Mouse (Mus musculus) neural tube, embryonic 13.5 days (tissue): ENCODE results near the gene Dnajc1. TPM values are rescaled to one million over a fixed set of nuclear protein-coding genes. Genes with fewer than 3 reads are reported as not detected.

ENCODE experiments used
- ATAC-seq: fragments of 200-750 bp; cut with Nextera tagmentation; 2 replicates; pipeline ENCODE4 v1.8.0; 2017; ENCODE audit warnings: low read depth, mild to moderate bottlenecking, moderate TSS enrichment, moderate library complexity
- H3K27ac ChIP-seq: fragments of 300-500 bp; sonication (generic); replicated peaks from 2 replicates; pipeline ENCODE4 v1.5.1; 2015; ENCODE audit warnings: moderate library complexity, mild to moderate bottlenecking, inconsistent platforms
- H3K27me3 ChIP-seq: fragments of 300-500 bp; sonication (generic); 2 replicates; pipeline ENCODE4 v1.6.1; 2015; ENCODE audit warnings: mild to moderate bottlenecking, inconsistent platforms
- H3K36me3 ChIP-seq: fragments of 300-500 bp; sonication (generic); 2 replicates; pipeline ENCODE4 v1.6.1; 2015; ENCODE audit warnings: mild to moderate bottlenecking, inconsistent platforms
- H3K4me1 ChIP-seq: fragments of 300-500 bp; sonication (generic); replicated peaks from 2 replicates; pipeline ENCODE4 v1.6.1; 2015; ENCODE audit warnings: inconsistent platforms
- H3K4me2 ChIP-seq: fragments of 300-500 bp; sonication (generic); 2 replicates; pipeline ENCODE4 v1.6.1; 2015; ENCODE audit warnings: inconsistent platforms, mild to moderate bottlenecking, moderate library complexity
- H3K4me3 ChIP-seq: fragments of 300-500 bp; sonication (generic); 2 replicates; pipeline ENCODE4 v1.5.1; 2015; ENCODE audit warnings: mild to moderate bottlenecking, inconsistent platforms
- H3K9ac ChIP-seq: fragments of 300-500 bp; sonication (generic); 2 replicates; pipeline ENCODE4 v1.6.1; 2015; ENCODE audit warnings: moderate library complexity, mild to moderate bottlenecking, inconsistent platforms
- H3K9me3 ChIP-seq: fragments of 300-500 bp; sonication (generic); 2 replicates; pipeline ENCODE4 v1.6.1; 2016; ENCODE audit warnings: inconsistent platforms
- WGBS: fragments of 180-500 bp; shearing (Covaris S2); methylation state at CpG from one replicate; pipeline ENCODE4 v1.1.7; 2015; 5-methylcytosine and 5-hydroxymethylcytosine counted together
- polyA plus RNA-seq: library from polyadenylated mRNA; unstranded; fragments of >200 nt; fragmentation: Nextera tagmentation; extraction: Ambion mirVana; gene quantifications from 2 replicates; pipeline ENCODE4 v1.2.1, GENCODE M21; 2015

Dnajc1 gene
- polyA plus RNA-seq, 1 experiment from 2014 or later = 23.4 TPM

GRCm38 (mm10) chr2:18355293-18355692 is 37.3 kb downstream of the Dnajc1 start:
- Histone ChIP-seq H3K4me3 (no peak overlapping the region), H3K4me2 (no peak overlapping the region), H3K36me3 (no peaks in the 10 kb centered on the region), H3K4me1 (no peaks in the 10 kb centered on the region), H3K9ac (no peak overlapping the region), H3K27ac (no peak overlapping the region), H3K9me3 (no peaks in the 10 kb centered on the region), H3K27me3 (no peaks in the 10 kb centered on the region)
- ATAC-seq = no peak

- Histone ChIP-seq H3K27me3 (no peaks in the 10 kb centered on the region), H3K4me2 (no peak overlapping the region), H3K9ac (no peak overlapping the region), H3K27ac (no peak overlapping the region), H3K4me1 (no peaks in the 10 kb centered on the region), H3K4me3 (no peak overlapping the region), H3K9me3 (no peaks in the 10 kb centered on the region), H3K36me3 (no peaks in the 10 kb centered on the region)
- WGBS = 92% methylated on average over 2 of the region's 2 CpGs
- no peak for ATAC-seq
Observed at GRCm38 (mm10) chr2:18352620-18353019, 40.0 kb downstream of the Dnajc1 start.

DNA sequence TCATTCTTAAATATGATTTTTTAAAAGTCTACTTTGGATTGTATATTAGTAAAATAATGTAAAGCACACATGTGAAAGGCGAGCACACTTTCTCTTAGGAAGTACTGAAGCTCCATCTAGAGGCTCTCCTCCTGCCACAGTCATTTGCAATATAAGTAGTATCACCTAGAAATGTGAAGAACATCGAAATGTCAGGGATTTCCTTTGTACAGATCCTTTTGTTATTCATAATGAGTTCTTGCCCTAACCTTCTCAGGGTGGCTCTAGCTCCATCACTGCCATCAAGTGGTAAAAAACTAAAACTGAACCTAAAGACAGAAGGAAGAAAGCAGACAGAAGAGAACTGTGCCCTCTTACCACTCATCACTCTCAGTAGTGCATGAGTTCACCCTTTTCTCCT is 49.2 kb downstream of the Dnajc1 start:
- Histone ChIP-seq H3K36me3 (no peaks in the 10 kb centered on the region), H3K4me1 (no peaks in the 10 kb centered on the region), H3K9me3 (no peaks in the 10 kb centered on the region), H3K27ac (no peak overlapping the region), H3K4me3 (no peak overlapping the region), H3K27me3 (no peaks in the 10 kb centered on the region), H3K9ac (no peak overlapping the region), H3K4me2 (no peak overlapping the region)
- WGBS = 57% methylated on average over 2 of the region's 2 CpGs
- ATAC-seq = peak; percentile 23; the same call in 1 of the 2 replicates

DNA sequence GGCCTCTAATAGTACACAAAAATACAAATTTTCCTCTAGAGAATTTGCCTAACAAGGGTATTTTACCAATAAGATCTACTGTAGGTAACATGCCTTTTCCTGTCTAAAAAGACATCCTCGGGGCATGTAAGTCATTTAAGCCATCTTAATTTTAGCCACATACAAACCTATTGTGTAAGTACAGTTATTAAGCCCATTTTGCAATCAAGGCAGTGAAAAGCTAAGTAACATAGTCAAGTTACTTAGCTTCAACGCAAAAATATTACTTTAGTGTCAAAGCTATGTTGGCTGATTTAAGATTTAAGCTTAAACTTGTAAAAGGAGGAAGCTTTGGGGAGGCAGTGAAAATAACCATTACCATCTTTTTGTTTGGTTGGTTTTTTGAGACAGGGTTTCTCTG is 74.0 kb downstream of the Dnajc1 start:
- H3K27ac ChIP-seq = no peak overlapping the region
- H3K4me3 ChIP-seq = no peak overlapping the region
- H3K9ac ChIP-seq = no peak overlapping the region
- H3K9me3 ChIP-seq = peaks cover 7% of the 10 kb centered on the region; the same call in 1 of the 2 replicates
- H3K4me2 ChIP-seq = no peak overlapping the region
- ATAC-seq = no peak
- H3K4me1 ChIP-seq = no peaks in the 10 kb centered on the region
- WGBS = 87% methylated on average over 2 of the region's 2 CpGs
- H3K27me3 ChIP-seq = no peaks in the 10 kb centered on the region
- H3K36me3 ChIP-seq = no peaks in the 10 kb centered on the region

GRCm38 (mm10) chr2:18317503-18318281 is 74.9 kb downstream of the Dnajc1 start:
- H3K9me3 ChIP-seq = peaks cover 7% of the 10 kb centered on the region; the same call in 1 of the 2 replicates
- H3K4me1 ChIP-seq = no peaks in the 10 kb centered on the region
- WGBS = 73% methylated on average over 7 of the region's 7 CpGs
- H3K27ac ChIP-seq = no peak overlapping the region
- H3K4me2 ChIP-seq = no peak overlapping the region
- no peaks in the 10 kb centered on the region for H3K27me3 ChIP-seq
- no peak overlapping the region for H3K4me3 ChIP-seq
- no peak overlapping the region for H3K9ac ChIP-seq
- ATAC-seq = no peak
- H3K36me3 ChIP-seq = no peaks in the 10 kb centered on the region

- no peak overlapping the region for H3K4me2 ChIP-seq
- H3K4me3 ChIP-seq = no peak overlapping the region
- no peak overlapping the region for H3K27ac ChIP-seq
- no peak for ATAC-seq
- peaks cover 7% of the 10 kb centered on the region; the same call in 1 of the 2 replicates for H3K9me3 ChIP-seq
- no peaks in the 10 kb centered on the region for H3K4me1 ChIP-seq
- H3K36me3 ChIP-seq = no peaks in the 10 kb centered on the region
- WGBS = 68% methylated on average over 2 of the region's 2 CpGs
- no peaks in the 10 kb centered on the region for H3K27me3 ChIP-seq
- H3K9ac ChIP-seq = no peak overlapping the region
Observed at GRCm38 (mm10) chr2:18316909-18317308, 75.7 kb downstream of the Dnajc1 start.

GRCm38 (mm10) chr2:18310261-18311104 is 82.1 kb downstream of the Dnajc1 start:
- WGBS = 61% methylated on average over 4 of the region's 4 CpGs
- Histone ChIP-seq H3K9me3 (no peaks in the 10 kb centered on the region), H3K27ac (no peak overlapping the region), H3K9ac (no peak overlapping the region), H3K27me3 (no peaks in the 10 kb centered on the region), H3K4me3 (no peak overlapping the region), H3K4me1 (no peaks in the 10 kb centered on the region), H3K4me2 (no peak overlapping the region), H3K36me3 (no peaks in the 10 kb centered on the region)
- no peak for ATAC-seq

DNA sequence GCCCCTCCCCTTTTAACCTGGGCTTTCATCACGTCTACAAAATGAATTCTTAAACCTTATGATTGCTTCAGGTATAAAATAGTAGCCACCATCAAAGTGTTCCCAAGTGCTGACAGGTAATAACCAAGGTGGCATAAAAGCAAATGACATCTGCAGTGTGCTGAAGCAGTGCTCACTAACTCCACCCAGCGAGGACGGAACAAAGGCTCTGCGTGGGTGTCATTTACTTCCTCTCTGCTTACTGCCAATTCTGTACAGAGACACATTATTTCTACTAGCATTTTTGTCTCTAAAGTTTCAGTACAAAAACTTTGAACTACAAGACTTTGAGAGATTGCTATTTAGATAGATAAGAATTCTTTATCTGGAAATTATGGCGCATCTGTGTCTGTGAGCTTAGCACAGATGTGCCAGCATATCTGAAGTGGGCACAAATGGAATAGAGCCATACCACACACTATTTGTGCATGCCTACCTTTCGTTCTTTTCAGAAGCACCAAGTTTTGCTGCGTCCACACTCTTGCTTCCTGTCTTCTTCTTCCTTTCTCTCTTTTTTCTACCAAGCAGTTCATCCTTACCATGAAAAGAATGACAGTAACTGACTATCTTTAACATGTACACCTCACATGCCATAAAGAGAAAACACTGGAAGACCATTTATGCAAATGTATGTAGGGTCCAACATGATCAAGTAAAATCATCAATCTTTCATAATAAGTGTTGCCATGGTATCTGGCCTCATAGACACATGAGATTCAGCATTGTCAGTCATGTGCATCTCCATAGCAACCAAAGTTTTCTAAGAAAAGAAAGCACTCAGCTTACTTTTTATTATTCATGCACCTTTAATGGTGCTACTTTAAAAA is 85.0 kb downstream of the Dnajc1 start:
- H3K36me3 ChIP-seq = no peaks in the 10 kb centered on the region
- ATAC-seq = no peak
- no peaks in the 10 kb centered on the region for H3K4me1 ChIP-seq
- H3K27me3 ChIP-seq = no peaks in the 10 kb centered on the region
- 78% methylated on average over 7 of the region's 7 CpGs for WGBS
- no peak overlapping the region for H3K27ac ChIP-seq
- H3K4me2 ChIP-seq = no peak overlapping the region
- no peaks in the 10 kb centered on the region for H3K9me3 ChIP-seq
- no peak overlapping the region for H3K4me3 ChIP-seq
- H3K9ac ChIP-seq = no peak overlapping the region

GRCm38 (mm10) chr2:18300949-18301348 is 91.7 kb downstream of the Dnajc1 start:
- H3K4me3 ChIP-seq = no peak overlapping the region
- H3K36me3 ChIP-seq = peaks cover 6% of the 10 kb centered on the region; the same call in 1 of the 2 replicates
- H3K27me3 ChIP-seq = no peaks in the 10 kb centered on the region
- no peak overlapping the region for H3K9ac ChIP-seq
- H3K9me3 ChIP-seq = no peaks in the 10 kb centered on the region
- ATAC-seq = no peak
- H3K27ac ChIP-seq = no peak overlapping the region
- H3K4me2 ChIP-seq = no peak overlapping the region
- WGBS = 81% methylated on average over 3 of the region's 3 CpGs
- no peaks in the 10 kb centered on the region for H3K4me1 ChIP-seq

DNA sequence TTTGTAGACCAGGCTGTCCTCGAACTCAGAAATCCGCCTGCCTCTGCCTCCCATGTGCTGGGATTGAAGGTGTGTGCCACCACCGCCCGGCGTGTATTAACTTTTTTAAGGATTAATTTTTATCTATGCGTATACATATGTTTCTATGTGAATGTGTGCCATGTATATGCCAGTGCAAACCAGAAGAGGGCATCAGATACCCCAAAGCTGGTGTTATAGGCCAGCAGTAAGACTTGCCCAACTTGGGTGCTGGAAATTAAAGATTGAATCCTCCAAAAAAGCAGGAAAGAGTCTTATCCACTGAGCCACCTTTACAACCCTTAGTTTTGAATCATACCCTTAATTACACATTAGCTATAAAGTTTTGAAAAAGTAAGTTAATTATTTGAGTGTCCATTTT is 107.5 kb downstream of the Dnajc1 start:
- 96% methylated on average over 6 of the region's 6 CpGs for WGBS
- Histone ChIP-seq H3K27ac (no peak overlapping the region), H3K4me3 (no peak overlapping the region), H3K27me3 (no peaks in the 10 kb centered on the region), H3K36me3 (peaks cover 14% of the 10 kb centered on the region), H3K9me3 (no peaks in the 10 kb centered on the region), H3K9ac (no peak overlapping the region), H3K4me2 (no peak overlapping the region), H3K4me1 (no peaks in the 10 kb centered on the region)
- ATAC-seq = no peak

- ATAC-seq = no peak
- Histone ChIP-seq H3K4me3 (no peak overlapping the region), H3K27ac (no peak overlapping the region), H3K36me3 (peaks cover 3% of the 10 kb centered on the region; the same call in 1 of the 2 replicates), H3K9ac (no peak overlapping the region), H3K4me1 (no peaks in the 10 kb centered on the region), H3K27me3 (no peaks in the 10 kb centered on the region), H3K9me3 (no peaks in the 10 kb centered on the region), H3K4me2 (no peak overlapping the region)
- WGBS = 91% methylated on average over 1 of the region's 1 CpGs
Observed at GRCm38 (mm10) chr2:18265736-18266135, 126.9 kb downstream of the Dnajc1 start.

DNA sequence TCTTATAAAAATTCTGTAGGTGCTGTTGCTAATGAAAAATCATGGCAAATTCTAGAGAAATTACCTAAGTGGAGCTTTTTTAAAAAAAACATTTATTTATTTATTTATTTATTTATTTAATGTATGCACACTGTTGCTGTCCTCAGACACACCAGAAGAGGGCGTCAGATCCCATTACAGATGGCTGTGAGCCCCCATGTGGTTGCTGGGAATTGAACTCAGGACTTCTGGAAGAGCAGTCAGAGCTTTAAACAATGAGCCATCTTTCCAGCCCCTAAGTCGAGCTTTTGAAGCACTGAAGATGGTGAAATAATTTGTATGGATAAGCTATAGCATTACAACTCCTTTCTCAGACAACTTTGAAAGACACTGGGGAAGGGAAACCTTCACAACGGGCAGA is 128.1 kb downstream of the Dnajc1 start:
- H3K9me3 ChIP-seq = no peaks in the 10 kb centered on the region
- H3K27ac ChIP-seq = no peak overlapping the region
- H3K36me3 ChIP-seq = peaks cover 3% of the 10 kb centered on the region; the same call in 1 of the 2 replicates
- H3K9ac ChIP-seq = no peak overlapping the region
- H3K4me3 ChIP-seq = no peak overlapping the region
- H3K27me3 ChIP-seq = no peaks in the 10 kb centered on the region
- no peak overlapping the region for H3K4me2 ChIP-seq
- no peak for ATAC-seq
- H3K4me1 ChIP-seq = no peaks in the 10 kb centered on the region
- WGBS = 82% methylated on average over 3 of the region's 3 CpGs
